Mouse (Mus musculus) liver, embryonic 14.5 days (tissue): ENCODE measurements around the gene Zfand6.
A peak's percentile ranks its signal among the peaks of the same experiment; 100 is the strongest.

ENCODE experiments used
- CTCF ChIP-seq: IDR thresholded peaks from 2 replicates; pipeline ENCODE4 v1.5.1; 2016; ENCODE audit warnings: antibody characterized with exemption, low read depth, control low read depth
- EP300 ChIP-seq: IDR thresholded peaks from 2 replicates; pipeline ENCODE4 v1.6.1; 2016; ENCODE audit warnings: antibody characterized with exemption, low read depth

- TF ChIP-seq CTCF (peak; percentile 28), EP300 (peak; percentile 97)
Measured at GRCm38 (mm10) chr7:84651303-84651986, 38.3 kb downstream of the Zfand6 start.
